Mouse (Mus musculus): ENCODE measurements around the gene Cfap58.

Cfap58 gene

DNA sequence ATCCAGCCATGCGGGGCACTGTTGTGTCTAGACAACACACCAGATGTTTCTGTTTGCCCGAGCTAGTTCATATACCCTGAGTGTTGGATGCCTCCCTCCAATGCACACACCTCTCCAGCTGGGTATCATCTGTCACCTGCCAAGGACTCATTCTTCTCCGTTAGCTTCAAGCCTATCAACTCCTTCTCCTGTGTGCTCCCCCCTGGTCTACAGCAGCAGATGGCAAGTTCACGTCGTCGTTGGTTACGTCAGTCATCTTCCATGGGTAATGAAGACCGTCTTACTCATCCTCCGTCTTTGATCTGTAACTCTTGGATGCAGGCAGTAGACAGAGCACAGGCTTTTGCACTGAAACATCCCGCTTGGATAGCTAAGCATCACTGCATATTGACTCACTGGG is 42.8 kb downstream of the Cfap58 start:
- DNase-seq: no peak

DNA sequence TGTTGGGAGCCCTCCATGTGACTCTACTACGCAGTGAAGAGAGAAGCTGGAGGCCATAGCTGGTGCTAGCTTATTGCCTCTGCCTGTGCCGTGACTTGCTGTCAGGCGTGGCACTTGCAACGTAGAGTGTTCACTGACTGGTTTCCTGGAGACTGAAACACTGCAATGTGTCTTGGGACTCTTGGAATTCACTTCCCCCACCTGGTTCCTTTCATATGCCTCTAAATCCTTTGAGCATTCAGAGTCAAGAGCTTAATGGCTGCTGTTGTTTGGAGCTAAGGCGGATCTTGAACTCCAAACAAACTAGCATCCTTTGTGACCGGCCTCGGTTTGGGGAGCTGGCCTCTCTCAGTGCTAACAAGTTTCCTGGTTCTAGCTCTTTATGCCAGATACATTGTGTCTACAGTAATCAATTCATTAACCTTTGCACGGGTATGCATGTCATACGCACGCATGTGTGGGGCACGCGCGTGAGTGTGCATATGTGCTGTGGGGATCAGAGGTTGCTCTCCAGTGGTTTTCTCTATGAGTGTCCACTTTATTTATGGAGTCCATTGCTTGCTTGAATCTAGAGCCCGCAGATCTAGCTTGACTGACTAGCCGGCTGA is 48.2 kb downstream of the Cfap58 start:
- DNase-seq: no peak

DNA sequence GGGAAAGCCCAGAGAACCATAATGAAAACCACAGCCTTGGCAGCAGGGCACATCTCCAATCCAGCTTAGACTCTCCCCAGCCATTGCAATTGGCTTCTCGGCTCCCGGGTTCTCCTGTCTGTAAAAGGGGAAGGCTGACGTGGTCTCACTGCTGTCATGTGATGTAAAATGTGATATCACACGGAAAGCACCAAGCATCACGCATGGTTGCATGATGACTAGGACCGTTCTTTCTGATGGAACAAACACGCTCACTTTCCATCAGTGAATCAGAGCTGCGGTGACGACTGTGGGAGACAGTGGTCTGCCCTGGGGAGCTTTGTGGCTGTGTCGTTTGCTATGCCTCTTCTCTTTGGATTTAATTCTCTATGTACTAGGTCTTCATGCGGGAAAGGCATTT is 50.5 kb downstream of the Cfap58 start:
- DNase-seq: no peak

DNA sequence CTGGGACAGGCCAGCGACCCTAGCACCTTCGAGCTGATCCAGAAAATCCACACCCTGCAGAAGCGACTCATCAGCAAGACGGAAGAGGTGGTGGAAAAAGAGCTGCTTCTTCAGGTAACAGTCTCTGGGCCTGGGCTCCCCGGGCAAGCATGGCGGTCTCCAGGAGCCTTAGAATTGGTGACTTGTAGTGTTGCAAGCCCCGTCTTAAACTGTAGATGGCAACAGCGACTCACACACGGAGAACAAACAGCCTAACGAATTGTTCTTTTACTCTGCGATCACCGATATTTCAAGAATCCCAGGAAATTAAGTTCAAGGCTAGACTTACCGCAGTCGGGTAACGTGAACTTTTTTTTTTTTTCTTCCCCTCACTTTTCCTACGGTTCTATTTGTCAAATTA is 51.0 kb downstream of the Cfap58 start:
- DNase-seq: peak; percentile 13 to 40

DNA sequence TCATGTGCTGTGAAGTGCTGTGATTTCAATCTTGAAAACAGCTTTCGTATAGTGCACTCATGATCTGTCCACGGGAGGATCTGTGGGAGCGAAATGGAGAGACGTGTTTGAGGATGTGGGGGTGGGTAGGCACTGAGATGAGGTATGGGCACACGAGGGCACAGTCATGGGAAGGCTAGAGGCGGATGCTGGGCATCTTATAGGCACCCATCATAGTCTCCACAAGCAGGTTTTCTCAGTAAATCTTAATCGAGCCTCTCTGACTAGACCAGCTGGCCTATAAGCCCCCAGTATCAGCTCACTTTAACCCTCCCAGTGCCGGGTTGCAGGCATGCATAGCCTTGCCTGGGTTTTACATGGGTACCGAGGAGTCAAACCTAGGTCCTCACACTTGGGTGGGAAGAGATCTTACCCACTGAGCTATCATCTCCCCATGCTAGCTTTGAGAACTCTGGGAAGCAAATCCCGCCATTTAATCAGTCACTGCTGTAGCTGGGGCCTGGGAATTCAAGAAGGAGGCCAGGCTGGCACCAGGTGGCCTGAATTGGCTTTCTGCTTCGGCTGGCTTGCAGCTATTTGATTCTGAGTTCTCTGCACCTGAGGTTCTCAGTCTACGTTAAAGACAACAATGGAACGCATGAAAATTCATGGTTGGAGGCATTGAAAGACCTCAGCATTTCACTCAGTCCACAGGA is 51.6 kb downstream of the Cfap58 start:
- no peak for DNase-seq

DNA sequence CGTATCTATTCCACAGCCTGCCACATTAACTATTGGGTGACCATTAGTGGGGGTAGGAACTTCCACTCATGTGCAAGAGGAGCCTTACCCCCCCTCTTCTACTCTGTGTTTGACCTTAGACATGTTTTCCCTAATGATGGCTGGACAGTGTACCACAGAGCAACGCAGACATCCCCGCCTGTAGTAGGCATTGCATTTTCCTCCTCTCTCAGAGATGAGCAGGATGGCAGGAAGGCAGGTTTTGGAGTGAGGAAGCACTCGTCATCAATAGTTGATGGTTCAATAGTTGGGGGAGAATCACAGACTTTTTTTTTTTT is 52.1 kb downstream of the Cfap58 start:
- DNase-seq: no peak

DNA sequence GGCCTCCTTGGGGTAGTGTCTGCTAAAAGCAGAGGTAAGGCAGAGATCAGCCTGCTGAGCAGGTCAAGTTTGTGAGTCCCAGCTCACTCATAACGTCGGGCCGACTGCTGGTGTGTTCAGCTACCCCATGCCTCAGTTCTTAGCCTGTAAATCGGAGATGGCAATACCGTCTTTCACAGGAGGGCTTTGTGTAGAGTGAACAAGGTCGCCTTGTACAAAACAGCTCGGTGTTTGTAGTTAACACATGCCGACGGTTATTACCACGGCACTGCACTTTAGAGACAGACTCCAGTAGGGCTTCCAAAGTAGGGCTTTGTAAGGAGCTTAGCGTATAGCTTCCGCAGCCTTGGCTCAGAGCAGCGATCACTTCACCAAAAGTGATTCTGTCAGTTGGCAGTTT is 63.8 kb downstream of the Cfap58 start:
- DNase-seq: no peak

DNA sequence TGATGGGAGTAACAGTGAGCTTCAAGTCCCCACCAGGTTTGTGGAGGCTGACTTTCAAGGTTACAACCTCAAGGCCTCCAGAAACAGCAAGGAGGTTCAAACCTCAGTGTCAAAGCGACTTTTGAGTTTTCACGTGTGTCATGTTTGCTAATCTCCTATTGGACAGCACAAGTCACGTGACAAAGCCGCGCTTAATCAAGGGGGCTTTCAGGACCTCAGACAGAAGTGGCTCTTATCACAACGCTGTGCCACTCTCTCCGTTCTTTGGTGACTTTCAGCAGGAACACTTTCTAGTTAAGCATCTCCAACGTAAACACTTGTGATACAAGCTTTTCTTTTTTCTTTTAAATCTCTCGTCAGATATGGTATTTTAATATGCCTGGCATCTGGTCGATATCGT is 64.3 kb downstream of the Cfap58 start:
- DNase-seq: no peak

DNA sequence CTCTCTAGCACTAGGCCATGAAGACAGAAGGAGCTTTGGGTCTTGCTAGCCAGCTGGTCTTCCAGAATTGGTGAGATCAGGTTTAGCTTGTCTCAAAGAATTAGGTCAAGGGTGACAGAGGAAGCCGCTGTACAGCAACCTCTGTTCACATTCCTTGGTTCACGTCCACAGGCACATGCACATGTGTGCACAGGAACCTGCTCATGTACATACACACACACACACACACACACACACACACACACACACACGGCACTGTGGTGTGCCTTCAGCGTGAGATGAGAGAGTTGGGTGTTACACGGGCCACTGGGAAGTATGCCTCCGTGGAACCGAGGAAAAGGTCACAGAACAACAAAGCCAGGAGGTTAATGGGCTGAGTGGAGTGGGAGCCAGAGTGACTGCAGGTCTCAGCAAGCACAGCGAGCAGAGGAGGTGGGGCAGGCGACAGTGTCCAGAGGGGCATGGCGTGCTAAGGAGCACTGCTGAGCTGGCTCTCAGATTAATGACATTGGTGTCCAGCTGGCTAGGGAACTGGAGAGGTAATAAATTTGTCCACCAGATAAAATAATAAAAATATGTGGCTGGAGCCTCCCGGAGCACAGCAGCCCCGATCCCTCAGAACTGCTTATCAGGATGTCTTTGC is 71.4 kb downstream of the Cfap58 start:
- DNase-seq: no peak

DNA sequence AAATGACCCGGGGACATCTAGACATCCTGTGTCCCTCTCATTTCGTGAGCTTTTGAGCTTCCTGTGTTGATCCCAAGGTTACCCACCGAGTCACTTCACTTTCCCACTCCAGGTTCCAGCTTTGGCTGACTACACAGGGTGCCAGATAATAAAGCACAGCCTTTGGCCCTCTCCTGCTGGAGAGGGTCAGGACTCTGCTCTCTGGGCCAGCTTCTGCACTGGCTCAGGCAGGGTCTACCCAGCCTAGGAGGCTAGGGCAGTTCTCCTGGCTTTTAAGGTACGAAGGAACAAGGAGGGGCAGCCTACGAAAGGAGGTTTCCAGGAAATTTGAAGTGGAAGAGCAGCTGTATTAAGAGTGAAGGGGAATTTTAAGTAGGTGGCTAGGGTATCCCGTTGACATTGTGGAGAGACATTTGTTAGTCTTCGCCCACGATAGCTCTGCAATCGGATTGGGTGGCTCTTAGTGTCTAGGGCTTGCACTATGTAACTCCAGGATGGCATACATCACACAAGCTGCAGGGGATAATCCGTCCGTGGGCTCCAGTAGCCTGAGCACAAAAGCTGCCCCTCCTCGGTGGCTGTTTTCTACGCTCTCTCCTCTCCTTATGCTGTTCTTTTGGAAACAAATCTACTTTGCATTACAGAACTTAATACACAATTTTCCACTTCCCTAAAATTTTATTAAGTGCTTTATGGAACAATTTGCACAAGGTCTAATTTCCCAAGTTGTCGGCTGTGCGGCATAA is 72.3 kb downstream of the Cfap58 start:
- DNase-seq: no peak

DNA sequence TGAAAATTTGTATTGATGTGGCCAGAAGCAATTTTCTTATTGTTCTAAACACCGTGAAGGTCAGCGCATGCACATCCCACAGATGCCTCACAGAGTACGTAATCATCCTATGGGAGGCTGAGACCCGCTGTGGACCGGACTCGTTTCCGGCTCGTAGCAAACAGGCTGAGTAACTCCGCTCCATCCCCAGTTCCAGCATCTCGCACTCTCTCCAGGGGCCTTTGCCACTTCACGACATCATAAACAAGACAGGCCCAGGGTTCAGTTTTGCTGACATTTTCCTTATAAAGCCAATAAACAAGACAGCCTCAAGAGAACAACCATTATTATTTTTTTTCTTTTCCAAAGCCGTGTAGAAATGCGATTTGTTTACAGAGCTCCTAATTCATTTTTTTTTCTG is 82.6 kb downstream of the Cfap58 start:
- no peak for DNase-seq

DNA sequence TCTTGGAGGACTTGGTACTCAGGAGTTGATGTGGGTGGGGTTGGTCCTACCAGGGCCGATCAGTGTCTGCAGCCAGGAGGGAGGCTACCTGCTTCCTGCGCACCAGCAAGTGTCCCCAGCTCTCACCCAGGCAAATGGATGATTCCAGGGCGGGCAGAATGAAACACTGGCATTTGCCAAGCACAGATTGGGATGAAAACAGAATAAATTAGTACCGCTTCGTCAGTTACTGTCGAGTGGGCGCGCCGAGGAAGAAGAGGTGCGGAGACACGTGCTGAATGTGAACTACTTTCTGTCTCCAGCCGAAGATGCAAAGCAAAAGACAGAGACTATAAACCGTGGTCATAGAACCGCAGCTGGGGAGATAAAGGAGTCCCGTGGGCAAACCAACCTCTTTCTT is 84.0 kb downstream of the Cfap58 start:
- DNase-seq: no peak

DNA sequence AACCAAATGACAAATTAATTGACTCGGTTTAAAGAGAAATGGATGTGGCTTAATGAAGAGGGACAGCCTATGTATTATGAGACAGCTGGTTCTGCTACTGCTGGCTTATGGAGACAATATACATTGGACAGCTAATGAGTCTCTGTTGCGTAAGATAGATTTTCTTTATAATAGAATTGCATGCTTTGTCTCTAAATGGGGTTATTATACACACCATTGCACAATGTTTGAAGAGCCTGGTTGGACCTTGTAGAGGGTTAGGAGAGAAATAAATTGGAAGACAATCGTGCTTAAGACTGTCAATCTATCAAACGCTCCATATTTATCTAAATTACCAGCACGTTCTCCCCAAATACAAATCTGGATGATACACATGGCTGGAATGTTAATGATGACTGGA is 85.3 kb downstream of the Cfap58 start:
- no peak for DNase-seq

DNA sequence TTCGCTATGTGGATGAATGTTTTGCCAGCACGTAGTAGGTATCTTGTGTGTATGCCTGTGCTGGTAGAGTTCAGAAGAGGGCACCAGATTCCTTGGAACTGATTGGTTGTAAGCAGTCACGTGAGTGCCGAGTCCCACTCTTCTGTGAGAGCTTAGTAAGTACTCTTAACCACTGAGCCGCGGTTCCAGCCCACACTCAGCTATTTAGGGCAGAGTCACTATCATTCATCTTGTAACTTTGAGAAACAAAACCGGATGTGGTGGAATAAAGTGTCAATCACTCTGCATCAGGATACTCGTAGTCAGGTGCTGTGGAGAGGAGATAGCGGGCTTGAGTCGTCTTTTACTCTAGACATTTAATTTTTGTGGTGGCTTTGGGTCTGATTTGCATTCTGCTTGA is 86.3 kb downstream of the Cfap58 start:
- no peak for DNase-seq

DNA sequence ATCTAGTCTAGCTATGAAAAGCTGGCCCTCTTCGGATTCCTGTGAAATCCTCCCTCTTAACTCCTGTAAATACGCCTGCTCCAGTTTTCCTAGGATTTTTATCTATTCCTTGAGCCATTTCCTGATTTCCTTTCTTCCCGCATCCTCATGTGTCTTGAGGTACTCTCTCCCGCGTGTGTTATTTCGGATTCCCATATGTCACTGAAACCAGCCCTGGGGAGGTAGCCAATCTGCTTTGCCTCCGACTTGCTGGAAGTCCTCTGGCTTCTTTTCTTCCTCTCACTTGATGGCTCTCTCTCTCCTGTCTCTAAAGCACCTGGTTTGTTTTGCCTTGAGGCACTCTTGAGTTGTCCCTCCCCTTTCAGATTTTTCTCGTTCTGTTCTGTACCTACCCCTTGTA is 87.9 kb downstream of the Cfap58 start:
- DNase-seq: no peak

DNA sequence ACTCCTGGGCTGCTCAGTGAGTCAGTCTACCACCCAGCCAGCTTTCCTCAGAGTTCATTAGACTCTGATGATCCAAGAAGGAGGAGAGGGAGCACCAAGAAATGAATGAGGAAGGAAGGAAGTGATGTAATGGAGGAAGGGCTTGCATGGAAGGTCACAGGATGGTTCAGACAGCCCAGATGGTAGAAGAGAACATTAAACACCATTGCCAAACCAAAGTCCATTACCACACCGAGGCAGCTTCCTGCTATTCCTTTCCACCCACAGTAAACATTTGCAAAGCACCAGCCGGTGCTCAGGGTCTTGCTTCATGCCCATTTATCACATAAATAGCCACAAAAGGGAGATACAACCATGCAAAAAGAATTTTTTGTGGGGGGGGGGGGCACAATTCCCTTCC is 89.4 kb downstream of the Cfap58 start:
- DNase-seq: no peak

DNA sequence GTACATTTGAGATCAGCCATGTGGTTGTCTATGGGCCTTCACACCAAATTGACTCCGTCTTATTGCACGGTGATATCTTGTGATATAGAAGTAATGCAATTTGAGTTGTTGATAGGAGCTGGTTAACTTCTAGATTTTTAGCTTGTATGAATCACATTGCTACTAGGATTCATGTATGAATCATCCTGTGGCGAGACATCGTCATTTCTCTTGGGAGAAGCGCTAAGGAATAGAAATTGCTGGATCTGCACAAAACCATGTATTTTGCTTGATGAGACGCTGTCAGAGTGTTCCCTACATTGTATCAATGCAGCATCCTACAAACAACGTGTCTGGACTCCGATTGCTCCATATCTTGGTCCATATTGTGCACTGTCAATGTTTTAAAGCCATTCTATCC is 102.1 kb downstream of the Cfap58 start:
- no peak for DNase-seq

DNA sequence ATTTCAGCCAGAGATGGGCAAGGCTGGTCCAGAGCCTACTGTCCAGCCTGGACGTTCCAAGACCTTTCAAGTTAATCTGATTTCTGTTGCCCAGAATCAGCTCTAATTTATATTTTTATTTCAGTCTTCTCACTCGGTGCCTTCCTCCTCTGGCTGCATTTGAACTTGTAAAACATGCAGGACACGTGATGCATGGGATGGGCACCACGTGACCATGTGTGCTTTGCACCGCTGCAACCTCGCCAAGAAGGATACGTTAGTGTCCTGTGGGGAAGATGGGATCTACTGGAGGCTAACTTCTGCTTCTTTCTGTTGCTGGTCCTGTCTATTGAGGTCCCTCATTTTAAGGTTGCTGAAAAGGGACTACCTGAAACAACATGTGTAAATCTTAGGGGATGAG is 109.8 kb downstream of the Cfap58 start:
- DNase-seq: no peak

DNA sequence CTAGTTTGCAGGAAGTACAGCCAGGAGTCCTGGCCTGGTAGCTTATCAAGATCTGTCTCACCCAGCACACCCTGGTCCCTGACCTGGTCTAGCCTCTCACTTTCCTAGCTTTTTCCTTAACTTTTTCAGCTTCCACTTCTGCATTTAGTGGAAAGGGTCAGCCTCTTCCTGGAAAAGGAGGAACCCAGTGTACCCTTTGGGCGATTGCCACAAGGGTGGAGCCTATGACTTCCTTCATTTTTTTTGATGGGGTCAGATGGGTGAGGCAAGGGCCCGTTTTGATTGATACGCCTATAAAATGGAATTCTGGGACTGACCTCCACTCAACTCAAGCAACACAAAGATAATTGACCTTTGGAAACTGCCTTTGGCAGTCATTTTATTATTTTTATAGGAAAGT is 111.9 kb downstream of the Cfap58 start:
- DNase-seq: no peak

DNA sequence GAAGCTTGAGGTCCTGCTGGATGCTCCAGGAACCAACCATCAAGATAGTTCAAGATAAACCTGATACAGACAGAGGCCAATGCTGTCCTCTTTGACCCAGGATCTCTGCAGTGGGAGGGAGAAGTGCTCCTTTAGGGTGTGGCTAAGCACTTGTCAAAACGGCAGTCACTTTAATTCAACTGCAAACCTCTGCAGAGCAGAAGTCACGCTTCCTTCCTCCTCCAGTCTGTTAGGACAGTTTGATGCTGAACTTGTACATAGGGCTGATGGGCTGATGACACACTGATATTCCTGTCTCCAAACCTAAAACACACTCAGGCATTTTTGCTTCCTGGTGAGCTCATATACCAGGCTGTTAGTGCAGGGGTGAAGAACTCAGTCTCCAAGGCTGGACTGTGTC is 125.8 kb downstream of the Cfap58 start:
- DNase-seq: no peak

DNA sequence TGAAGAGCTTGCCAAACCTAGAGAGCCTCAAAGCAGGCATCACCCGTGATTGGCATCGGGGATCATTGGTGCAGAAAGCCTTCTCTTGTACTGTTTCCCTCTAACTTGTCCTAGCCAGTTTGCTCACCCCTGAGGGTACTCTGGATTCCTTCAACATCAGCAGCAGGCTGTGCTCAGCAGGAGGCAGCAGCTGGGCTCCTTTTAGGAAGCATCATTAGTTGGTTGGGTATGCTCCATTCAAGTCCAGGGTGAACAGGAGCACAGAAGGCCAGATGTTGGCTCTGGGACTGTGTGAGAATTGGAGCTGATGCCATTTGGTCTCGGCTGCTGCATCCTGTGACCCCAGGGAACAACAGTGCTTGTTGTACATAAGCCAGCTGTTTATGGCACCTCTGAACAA is 142.2 kb downstream of the Cfap58 start:
- DNase-seq: no peak

DNA sequence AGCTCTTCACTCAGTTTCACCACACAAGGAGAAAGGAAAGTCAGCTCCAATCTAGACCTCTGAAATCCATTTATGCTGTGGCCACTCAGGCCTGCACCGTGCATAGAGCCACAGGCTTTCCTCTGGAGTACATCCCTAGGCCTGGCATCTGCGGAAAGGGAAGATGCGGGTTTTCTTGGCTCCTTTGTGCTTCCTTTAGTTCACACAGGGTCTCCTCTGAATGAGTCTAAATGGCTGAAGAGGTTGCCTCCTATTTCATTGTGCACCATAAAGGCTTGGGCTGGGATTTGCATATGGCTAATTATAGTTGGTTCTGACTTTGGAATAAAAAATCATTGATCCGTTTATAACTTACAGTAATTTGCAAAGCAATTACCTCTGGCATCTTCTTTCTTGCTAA is 144.0 kb downstream of the Cfap58 start:
- DNase-seq: no peak
